Mouse (Mus musculus) kidney, postnatal 4 days (tissue): ENCODE results near the gene Iqce.
A peak's percentile ranks its signal among the peaks of the same experiment; 100 is the strongest.

Experiments
- DNase-seq, 2 experiments: peaks; one replicate each; pipeline ENCODE4 v3.0.0; 2021; ENCODE audit warnings: mixed read lengths in 2 of 2

Gene Iqce

GRCm38 (mm10) chr5:140661427-140661826, 40.8 kb downstream of the Iqce start:
- no peak for DNase-seq

DNA sequence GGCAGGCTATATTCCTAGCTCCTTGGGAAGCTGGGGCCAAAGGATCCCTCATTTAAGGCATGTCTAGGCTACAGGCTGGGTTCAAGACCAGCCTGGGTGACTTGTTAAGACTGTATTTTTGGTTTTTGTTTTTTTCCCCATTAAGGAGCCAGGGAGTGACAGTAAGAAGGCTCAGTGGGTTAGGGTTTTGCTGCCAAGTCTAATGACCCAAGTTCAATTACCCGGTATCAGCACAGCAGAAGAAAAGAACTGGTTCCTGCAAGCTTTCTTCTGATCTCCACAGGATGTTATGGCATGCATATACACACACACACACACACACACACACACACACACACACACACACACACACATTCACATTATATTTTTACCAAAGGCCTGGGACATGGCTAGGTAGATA, 41.8 kb downstream of the Iqce start:
- DNase-seq = no peak

- peak in 1 of 2 experiments; percentile 45 for DNase-seq
These were observed 42.4 kb downstream of the Iqce start for GRCm38 (mm10) chr5:140659607-140660272.

- no peak for DNase-seq
These were observed 47.9 kb downstream of the Iqce start for GRCm38 (mm10) chr5:140654096-140654845.

DNA sequence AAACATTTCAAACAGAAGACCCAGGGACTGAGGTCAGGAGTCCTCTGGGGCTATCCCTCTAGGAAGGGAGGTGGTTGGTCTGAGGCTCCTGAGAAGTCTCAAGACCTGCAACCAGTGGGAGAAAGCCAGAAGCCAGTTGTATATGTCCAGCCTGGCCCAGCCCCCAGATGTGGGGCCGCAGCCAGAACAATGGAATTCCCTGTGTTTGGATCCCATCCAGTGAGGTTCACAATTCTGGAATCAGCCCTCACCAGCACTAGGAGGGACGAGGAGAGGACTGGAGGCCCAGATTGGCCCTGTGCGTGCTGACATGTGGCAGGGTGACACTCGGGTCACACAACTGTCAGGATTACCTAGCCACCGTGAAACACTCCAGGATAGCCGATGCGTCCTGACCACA, 49.6 kb downstream of the Iqce start:
- DNase-seq = peak; percentile 42 to 54

GRCm38 (mm10) chr5:140651231-140651630, 50.9 kb downstream of the Iqce start:
- no peak for DNase-seq

DNA sequence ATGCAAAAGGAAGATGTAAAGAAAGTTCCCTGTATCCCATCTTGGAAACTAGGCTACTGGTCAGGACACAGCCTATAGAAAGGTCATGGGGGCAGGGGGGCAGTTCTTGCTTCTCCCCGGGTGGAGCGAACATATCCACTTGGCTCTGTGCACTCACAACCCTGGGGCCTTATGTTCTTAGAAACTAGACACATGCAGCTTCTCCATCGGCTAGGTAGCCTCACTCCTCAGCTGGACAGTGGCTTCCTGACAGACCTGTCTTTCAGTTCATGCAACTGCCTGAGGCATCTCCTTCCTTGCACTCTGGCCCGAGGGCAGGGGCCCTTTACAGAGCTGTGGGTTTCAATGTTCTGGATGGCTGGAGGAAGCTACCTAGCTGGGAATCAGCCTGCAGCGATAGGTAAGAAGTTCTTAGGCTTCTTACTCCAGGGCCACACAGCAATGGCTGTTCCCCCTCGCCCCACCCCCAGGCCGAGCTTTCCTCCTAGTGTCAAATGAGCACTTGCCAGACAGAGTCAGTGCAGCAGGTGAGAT, 52.2 kb downstream of the Iqce start:
- DNase-seq = no peak

DNA sequence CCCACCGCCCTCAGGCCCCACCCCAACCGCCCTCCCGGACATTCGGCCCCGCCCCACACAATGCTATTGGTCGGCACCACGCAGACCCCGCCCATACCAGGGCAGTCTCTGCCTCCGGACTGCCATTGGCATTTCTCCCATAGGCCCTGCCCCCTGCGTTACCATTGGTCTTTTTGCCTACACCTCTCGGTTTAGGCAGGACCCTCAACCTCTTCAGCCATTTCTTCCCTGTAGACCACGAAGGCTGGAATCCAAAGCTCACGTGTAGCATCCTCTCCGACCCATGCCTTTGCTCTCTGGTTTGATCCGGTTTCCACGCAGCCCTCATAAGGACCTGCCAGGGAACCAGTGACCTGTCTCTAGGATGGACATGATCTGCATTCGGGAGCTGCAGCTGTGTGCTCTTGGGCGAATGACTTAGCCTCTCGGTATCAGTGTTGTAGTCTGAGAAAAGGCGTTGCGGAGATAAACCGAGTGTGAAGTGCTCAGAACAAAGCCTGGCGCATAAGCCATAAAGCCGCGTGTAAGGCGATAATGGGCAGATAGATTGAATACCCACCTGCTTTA, 53.0 kb downstream of the Iqce start:
- peak; percentile 99 to 100 for DNase-seq

GRCm38 (mm10) chr5:140648519-140649100, 53.6 kb downstream of the Iqce start, which contains the start of gene Ttyh3:
Ttyh3 (minus strand) TSS chr5:140649031.
- DNase-seq = no peak

GRCm38 (mm10) chr5:140647821-140648518, 54.2 kb downstream of the Iqce start:
- peak; percentile 74 to 78 for DNase-seq

GRCm38 (mm10) chr5:140647031-140647760, 55.0 kb downstream of the Iqce start:
- DNase-seq = no peak

GRCm38 (mm10) chr5:140646171-140646570, 56.0 kb downstream of the Iqce start:
- DNase-seq = no peak

- DNase-seq = no peak
These were observed 56.7 kb downstream of the Iqce start for GRCm38 (mm10) chr5:140645454-140645853.

- DNase-seq = peak; percentile 50 to 68
These were observed 57.4 kb downstream of the Iqce start for GRCm38 (mm10) chr5:140644702-140645201.

DNA sequence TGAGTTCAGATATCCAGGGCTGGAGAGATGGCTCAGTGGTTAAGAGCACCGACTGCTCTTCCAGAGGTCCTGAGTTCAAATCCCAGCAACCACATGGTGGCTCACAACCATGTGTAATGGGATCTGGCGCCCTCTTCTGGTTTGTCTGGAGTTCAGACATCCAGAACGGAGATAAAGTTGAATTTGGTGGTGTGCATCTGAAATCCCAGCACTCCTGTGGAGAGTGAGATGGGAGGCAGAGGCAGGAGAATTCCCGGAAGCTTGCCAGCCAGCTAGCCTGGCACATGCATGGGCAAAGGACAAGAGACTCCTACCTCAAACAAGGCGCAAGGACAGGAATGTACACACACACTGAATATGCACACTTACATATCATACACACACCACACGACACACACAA, 57.9 kb downstream of the Iqce start:
- peak; percentile 42 to 46 for DNase-seq

DNA sequence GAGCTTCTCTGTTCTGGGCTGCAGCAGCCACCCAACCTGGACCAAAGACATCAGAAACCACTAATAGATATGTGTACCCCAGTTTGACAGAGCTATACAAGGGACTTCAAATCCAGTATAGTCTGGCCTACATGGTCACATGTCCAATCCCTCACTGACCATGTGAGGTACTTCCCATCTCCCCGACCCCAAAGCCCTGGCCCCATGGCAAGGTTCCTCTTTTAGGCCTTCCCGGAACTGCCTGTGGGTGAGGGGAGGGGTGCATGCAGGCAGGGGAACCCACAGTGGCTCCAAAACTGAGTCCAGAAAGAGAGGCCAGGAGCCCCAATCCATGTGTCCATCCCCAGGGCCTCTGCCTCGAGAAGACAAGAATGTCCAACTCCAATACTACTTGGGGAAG, 60.1 kb downstream of the Iqce start:
- no peak for DNase-seq

- DNase-seq = peak; percentile 39 to 56
These were observed 60.8 kb downstream of the Iqce start for GRCm38 (mm10) chr5:140641254-140641928.

DNA sequence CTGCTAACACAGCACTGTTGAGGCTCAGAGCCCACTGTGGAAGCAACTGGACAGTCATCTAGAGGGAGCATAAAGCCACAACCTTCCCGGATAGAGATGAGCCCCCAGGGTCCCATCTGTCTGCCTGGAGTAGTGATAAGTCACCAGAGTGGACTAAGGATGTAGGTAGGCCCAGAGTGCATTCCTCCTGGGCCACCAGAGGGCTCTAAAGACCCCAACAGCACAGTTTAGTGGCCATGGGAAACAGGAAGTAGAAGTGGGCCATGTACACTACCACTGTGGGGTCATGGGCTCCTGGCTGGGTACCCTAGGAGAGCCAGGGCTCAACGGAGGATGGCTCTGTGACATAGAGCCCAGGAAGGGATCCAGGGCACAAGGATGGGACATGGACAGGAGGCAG, 61.4 kb downstream of the Iqce start:
- DNase-seq = no peak

GRCm38 (mm10) chr5:140639871-140640270, 62.3 kb downstream of the Iqce start:
- DNase-seq = no peak

- DNase-seq = no peak
These were observed 62.9 kb downstream of the Iqce start for GRCm38 (mm10) chr5:140639312-140639711.

- no peak for DNase-seq
These were observed 63.7 kb downstream of the Iqce start for GRCm38 (mm10) chr5:140638484-140638883.
